Mouse (Mus musculus): ENCODE measurements around the gene Dek.

DNA sequence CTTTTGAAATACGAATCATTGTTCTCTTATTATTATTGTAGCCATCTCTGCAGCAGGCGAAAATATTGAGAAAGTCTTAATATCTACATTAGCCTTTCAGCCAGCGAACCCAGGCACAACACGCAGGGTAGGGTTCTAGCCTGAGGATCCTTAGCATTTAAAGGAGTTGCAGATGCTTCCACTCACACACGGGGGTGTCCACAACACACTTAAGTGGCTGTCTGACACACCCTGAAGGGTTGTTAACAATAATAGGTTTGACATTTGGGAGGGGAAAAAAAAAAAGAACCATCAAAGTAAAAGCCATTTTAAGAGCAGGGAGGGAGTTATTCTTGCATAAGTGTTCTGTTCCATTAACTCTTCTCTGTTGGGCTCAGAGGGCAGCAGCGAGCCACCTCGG is 40.4 kb upstream of the Dek start:
- TF ChIP-seq POLR2AphosphoS2 (IDR thresholded peaks at IDR 0.05; ENCODE audit: low read length) = no peak
- TF ChIP-seq ZKSCAN1 (IDR thresholded peaks at IDR 0.05; ENCODE audit: low read depth, low read length) = no peak
- no peak for TF ChIP-seq POLR2A (IDR thresholded peaks at IDR 0.05; ENCODE audit: control insufficient read depth in 1 of 2, insufficient read depth in 1 of 2, low read depth in 1 of 2, low read length in 2 of 2, poor library complexity in 1 of 2)
- no peak for TF ChIP-seq RAD21 (IDR thresholded peaks at IDR 0.05; ENCODE audit: low read depth, low read length)
- no peak for TF ChIP-seq HCFC1 (IDR thresholded peaks at IDR 0.05; ENCODE audit: low read depth, low read length)
- TF ChIP-seq E2F4 (IDR thresholded peaks at IDR 0.05; ENCODE audit: borderline replicate concordance, low read depth, low read length) = no peak
- no peak for TF ChIP-seq CTCF (IDR thresholded peaks at IDR 0.05 in 2 of 3, conservative IDR thresholded peaks at IDR 0.05 in 1 of 3; ENCODE audit: control insufficient read depth in 1 of 3, insufficient read depth in 1 of 3, low read depth in 2 of 3, low read length in 3 of 3, poor library complexity in 1 of 3, severe bottlenecking in 1 of 3)
- no peak for TF ChIP-seq POLR2AphosphoS5 (IDR thresholded peaks at IDR 0.05; ENCODE audit: borderline replicate concordance, low read depth, low read length)
- no peak for TF ChIP-seq EP300 (IDR thresholded peaks at IDR 0.05; ENCODE audit: low read depth in 1 of 2, low read length in 2 of 2)
- no peak for TF ChIP-seq MAZ (IDR thresholded peaks at IDR 0.05; ENCODE audit: low read depth, low read length)

Measured in MEL (cell line).